Mouse (Mus musculus) stomach, postnatal 0 days (tissue): ENCODE data around the gene Dynlt3. TPM values are rescaled to one million over a fixed set of nuclear protein-coding genes. Genes with fewer than 3 reads are reported as not detected.
"Not testable (repeated sequence)": the region's sequence is repeated elsewhere in the genome, so short reads cannot be mapped to it uniquely, and the experiment has no call there.

Source experiments
- ATAC-seq: fragments of 200-750 bp; cut with Nextera tagmentation; 2 replicates; pipeline ENCODE4 v1.8.0; 2017; ENCODE audit not compliant: low FRiP score, low TSS enrichment
- DNase-seq: peaks from one replicate; pipeline ENCODE4 v3.0.0-alpha.2; 2016; ENCODE audit warnings: low spot score
- H3K27ac ChIP-seq: fragments of 300-500 bp; sonication (generic); replicated peaks from 2 replicates; pipeline ENCODE4 v1.5.1; 2014; ENCODE audit warnings: mild to moderate bottlenecking, control low read depth
- H3K27me3 ChIP-seq: fragments of 300-500 bp; sonication (generic); 2 replicates; pipeline ENCODE4 v1.6.1; 2014; ENCODE audit warnings: low read length; ENCODE audit not compliant: control insufficient read depth, insufficient read depth
- H3K36me3 ChIP-seq: fragments of 300-500 bp; sonication (generic); 2 replicates; pipeline ENCODE4 v1.6.1; 2014; ENCODE audit warnings: low read length, mixed read lengths; ENCODE audit not compliant: control insufficient read depth, insufficient read depth
- H3K4me1 ChIP-seq: fragments of 300-500 bp; sonication (generic); replicated peaks from 2 replicates; pipeline ENCODE4 v1.6.1; 2014; ENCODE audit warnings: antibody characterized with exemption; ENCODE audit not compliant: control insufficient read depth, insufficient read depth
- H3K4me2 ChIP-seq: fragments of 300-500 bp; sonication (generic); replicated peaks from 2 replicates; pipeline ENCODE4 v1.6.1; 2014; ENCODE audit warnings: low read depth, mild to moderate bottlenecking, control low read depth, moderate library complexity
- H3K4me3 ChIP-seq: fragments of 300-500 bp; sonication (generic); 2 replicates; pipeline ENCODE4 v1.5.1; 2014; ENCODE audit warnings: low read depth, low read length, control low read depth
- H3K9ac ChIP-seq: fragments of 300-500 bp; sonication (generic); 2 replicates; pipeline ENCODE4 v1.6.1; 2014; ENCODE audit warnings: mild to moderate bottlenecking, low read length, control low read depth, mixed read lengths
- H3K9me3 ChIP-seq: fragments of 300-500 bp; sonication (generic); 2 replicates; pipeline ENCODE4 v1.6.1; 2016; ENCODE audit warnings: low read length; ENCODE audit not compliant: control insufficient read depth
- CTCF ChIP-seq: IDR thresholded peaks from 2 replicates; pipeline ENCODE4 v1.5.1; 2016; ENCODE audit warnings: antibody characterized with exemption, low read depth, mild to moderate bottlenecking, moderate library complexity
- EP300 ChIP-seq: optimal IDR thresholded peaks from 2 replicates; pipeline ENCODE3; 2016; ENCODE audit warnings: antibody characterized with exemption
- WGBS: fragments of 180-500 bp; shearing (Covaris S2); extraction: QIAGEN DNeasy Blood & Tissue Kit; methylation state at CpG from one replicate; pipeline ENCODE4 v1.1.7; 2014; 5-methylcytosine and 5-hydroxymethylcytosine counted together
- polyA plus RNA-seq: library from polyadenylated mRNA; unstranded; fragments of >200 nt; fragmentation: Nextera tagmentation; extraction: Ambion mirVana; gene quantifications from 2 replicates; pipeline ENCODE4 v1.2.1, GENCODE M21; 2015

Dynlt3 gene
- 98.7 and 104 TPM in 2 replicates for polyA plus RNA-seq

- Histone ChIP-seq H3K27ac (peak within 1 kb of the TSS; percentile 86), H3K9me3 (no peaks in the 10 kb centered on the region), H3K4me3 (peak within 1 kb of the TSS; percentile 53), H3K36me3 (no peaks in the 10 kb centered on the region), H3K4me1 (no peaks in the 10 kb centered on the region), H3K4me2 (peak within 1 kb of the TSS; percentile 49), H3K9ac (peak within 1 kb of the TSS; percentile 66), H3K27me3 (no peaks in the 10 kb centered on the region)
- DNase-seq, result peak; percentile 84
- 13% methylated on average over 27 of the region's 30 CpGs for WGBS
- TF ChIP-seq EP300 (no peak), CTCF (no peak)
- peak; percentile 99 for ATAC-seq
Observed at GRCm38 (mm10) chrX:9662391-9663111, at the start of gene Dynlt3. Gene Dynlt3 (minus strand): TSS chrX:9663003.

DNA sequence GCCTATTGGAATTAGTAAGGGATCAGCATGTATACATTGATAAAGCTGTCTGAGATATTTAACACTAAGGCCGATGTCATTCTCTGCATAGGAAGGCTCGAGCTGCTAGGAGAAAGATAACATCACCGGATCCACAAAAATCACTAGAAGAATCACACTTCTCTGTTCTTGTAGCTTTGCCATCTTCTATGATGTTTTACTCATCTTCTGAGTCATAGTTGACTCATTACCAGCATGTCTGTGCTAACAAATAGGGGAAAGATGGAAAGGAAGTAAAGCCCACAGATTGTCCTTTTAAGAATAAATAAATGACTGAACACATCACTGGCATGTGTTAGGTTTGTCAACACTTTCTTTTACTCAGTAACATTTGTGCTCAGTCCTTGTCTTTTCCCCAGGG lies 37.0 kb upstream of the Dynlt3 start:
- ATAC-seq (no peak), DNase-seq (no peak)
- Histone ChIP-seq H3K27me3 (no peaks in the 10 kb centered on the region), H3K4me3 (no peak overlapping the region), H3K27ac (no peak overlapping the region), H3K9me3 (no peaks in the 10 kb centered on the region), H3K4me1 (no peaks in the 10 kb centered on the region), H3K36me3 (no peaks in the 10 kb centered on the region), H3K9ac (no peak overlapping the region), H3K4me2 (no peak overlapping the region)
- WGBS, result 77% methylated on average over 3 of the region's 3 CpGs
- TF ChIP-seq CTCF (no peak), EP300 (no peak)

DNA sequence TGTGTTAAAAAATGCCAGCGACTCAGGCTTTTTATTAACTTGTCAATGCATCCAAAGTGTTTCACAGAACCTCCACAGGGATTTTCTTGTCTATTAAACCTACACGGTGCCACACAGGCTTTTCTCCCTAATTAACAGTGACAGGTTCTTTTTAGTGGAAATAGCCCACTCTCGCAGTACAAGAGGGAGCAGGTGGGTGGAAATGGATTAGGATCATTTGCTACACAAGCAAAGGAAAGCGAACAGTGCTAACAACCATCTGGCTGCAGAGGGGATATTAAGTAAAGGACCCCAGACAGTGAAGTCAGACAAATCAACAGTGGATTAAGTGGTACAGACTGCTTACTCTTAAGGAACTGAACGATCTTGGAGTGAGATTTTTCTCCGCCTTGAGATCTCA lies 33.2 kb upstream of the Dynlt3 start:
- Histone ChIP-seq H3K9ac (no peak overlapping the region), H3K27me3 (no peaks in the 10 kb centered on the region), H3K4me1 (no peaks in the 10 kb centered on the region), H3K4me2 (no peak overlapping the region), H3K9me3 (no peaks in the 10 kb centered on the region), H3K27ac (no peak overlapping the region), H3K36me3 (no peaks in the 10 kb centered on the region), H3K4me3 (no peak overlapping the region)
- WGBS, result 79% methylated on average over 6 of the region's 6 CpGs
- ATAC-seq (no peak), DNase-seq (no peak)
- TF ChIP-seq CTCF (no peak), EP300 (no peak)

DNA sequence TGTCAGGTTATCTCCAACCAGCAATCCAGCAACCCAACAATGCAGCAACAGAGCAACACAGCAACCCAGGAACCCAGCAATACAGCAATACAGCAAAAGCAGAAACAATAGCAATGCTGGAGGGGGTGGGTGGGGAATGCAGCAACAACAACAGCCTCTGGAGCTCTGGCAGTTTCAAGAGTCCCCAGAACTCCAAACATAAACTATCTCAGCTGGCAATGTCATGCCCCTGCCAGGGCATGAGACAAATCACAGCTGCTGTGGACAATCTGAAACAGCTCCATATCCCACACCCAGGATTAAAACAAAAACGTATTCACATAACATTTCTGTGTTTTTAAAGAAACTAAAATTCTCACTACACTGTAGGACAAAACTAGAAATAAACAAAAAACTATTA lies 9.2 kb upstream of the Dynlt3 start:
- Histone ChIP-seq H3K9ac (no peak overlapping the region), H3K4me2 (no peak overlapping the region), H3K27ac (no peak overlapping the region), H3K4me1 (no peaks in the 10 kb centered on the region), H3K9me3 (no peaks in the 10 kb centered on the region), H3K36me3 (no peaks in the 10 kb centered on the region), H3K27me3 (no peaks in the 10 kb centered on the region), H3K4me3 (no peak overlapping the region)
- DNase-seq, result no peak
- no peak for ATAC-seq
- TF ChIP-seq CTCF (no peak), EP300 (no peak)
- WGBS, result 28% methylated on average over 1 of the region's 1 CpGs

DNA sequence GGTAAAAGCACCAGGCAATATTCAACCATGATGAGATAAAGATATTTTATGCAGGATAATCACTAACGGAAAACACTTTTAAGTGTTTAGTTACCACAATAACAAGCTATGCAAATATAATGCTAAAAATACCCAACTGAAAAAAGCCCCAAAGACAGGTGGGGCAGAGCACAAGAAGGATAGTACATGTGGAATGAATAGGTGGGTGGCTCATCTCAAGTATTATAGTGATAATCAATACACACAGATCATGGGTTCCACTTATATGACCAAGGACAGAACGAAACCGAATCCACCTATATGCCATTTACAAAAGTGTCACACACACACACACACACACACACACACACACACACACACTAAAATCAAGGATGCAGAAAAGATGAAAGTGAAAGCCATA lies 8.6 kb upstream of the Dynlt3 start:
- no peaks in the 10 kb centered on the region for H3K9me3 ChIP-seq
- TF ChIP-seq EP300 (no peak), CTCF (no peak)
- WGBS, result 86% methylated on average over 3 of the region's 3 CpGs
- no peak overlapping the region for H3K9ac ChIP-seq
- H3K4me2 ChIP-seq, result no peak overlapping the region
- no peaks in the 10 kb centered on the region for H3K4me1 ChIP-seq
- DNase-seq, result no peak
- no peaks in the 10 kb centered on the region for H3K36me3 ChIP-seq
- no peak for ATAC-seq
- H3K4me3 ChIP-seq, result no peak overlapping the region
- H3K27ac ChIP-seq, result no peak overlapping the region
- no peaks in the 10 kb centered on the region for H3K27me3 ChIP-seq

GRCm38 (mm10) chrX:9652806-9653205 lies 10.0 kb downstream of the Dynlt3 start:
- no peaks in the 10 kb centered on the region for H3K9me3 ChIP-seq
- no peaks in the 10 kb centered on the region for H3K4me1 ChIP-seq
- H3K4me3 ChIP-seq, result no peak overlapping the region
- no peaks in the 10 kb centered on the region for H3K36me3 ChIP-seq
- no peak for ATAC-seq
- H3K27ac ChIP-seq, result no peak overlapping the region
- TF ChIP-seq CTCF, result no peak
- TF ChIP-seq EP300, result no peak
- DNase-seq, result no peak
- H3K9ac ChIP-seq, result no peak overlapping the region
- 57% methylated on average over 3 of the region's 3 CpGs for WGBS
- H3K27me3 ChIP-seq, result no peaks in the 10 kb centered on the region
- H3K4me2 ChIP-seq, result no peak overlapping the region

DNA sequence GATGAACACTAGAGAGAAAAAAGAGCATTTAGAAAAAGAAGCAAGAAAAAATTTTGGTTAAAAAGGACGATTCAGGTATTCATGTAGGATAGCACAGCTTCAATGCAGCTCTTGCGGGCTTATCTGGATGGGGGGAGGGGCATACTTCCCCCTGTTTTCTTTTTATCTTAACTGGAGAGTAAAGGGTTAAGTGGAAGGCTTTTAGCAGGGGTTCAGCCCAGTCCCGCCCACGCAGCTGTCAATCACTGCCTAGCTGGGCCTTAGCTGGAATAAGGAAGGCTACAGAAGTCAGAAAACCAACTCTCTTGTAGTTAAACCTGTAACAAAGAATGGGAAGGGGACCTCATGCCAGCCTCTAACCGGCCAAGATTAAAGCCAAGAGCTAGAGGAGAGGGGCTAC lies 22.2 kb downstream of the Dynlt3 start:
- H3K27ac ChIP-seq, ATAC-seq, H3K4me2 ChIP-seq, H3K9me3 ChIP-seq, H3K4me3 ChIP-seq, H3K36me3 ChIP-seq, DNase-seq, H3K4me1 ChIP-seq, H3K27me3 ChIP-seq, H3K9ac ChIP-seq: not testable (repeated sequence)
- WGBS, result 69% methylated on average over 5 of the region's 5 CpGs
